Mouse (Mus musculus) hindbrain, embryonic 16.5 days (tissue): ENCODE measurements around the gene Dzip1. TPM values are rescaled to one million over a fixed set of nuclear protein-coding genes. Genes with fewer than 3 reads are reported as not detected.

ENCODE experiments used
- ATAC-seq: fragments of 200-750 bp; cut with Nextera tagmentation; 2 replicates; pipeline ENCODE4 v1.8.0; 2017; ENCODE audit warnings: moderate TSS enrichment, moderate library complexity
- H3K27ac ChIP-seq: fragments of 300-500 bp; sonication (generic); 2 replicates; pipeline ENCODE4 v1.5.1; 2014; ENCODE audit warnings: low read depth, mild to moderate bottlenecking, control low read depth, low read length, moderate library complexity
- H3K27me3 ChIP-seq: fragments of 300-500 bp; sonication (generic); replicated peaks from 2 replicates; pipeline ENCODE4 v1.6.1; 2014; ENCODE audit warnings: low read length; ENCODE audit not compliant: control insufficient read depth, insufficient read depth
- H3K36me3 ChIP-seq: fragments of 300-500 bp; sonication (generic); 2 replicates; pipeline ENCODE4 v1.6.1; 2014; ENCODE audit warnings: mild to moderate bottlenecking, low read length, moderate library complexity, mixed read lengths; ENCODE audit not compliant: control insufficient read depth, insufficient read depth
- H3K4me1 ChIP-seq: fragments of 300-500 bp; sonication (generic); 2 replicates; pipeline ENCODE4 v1.6.1; 2014; ENCODE audit warnings: low read depth, low read length; ENCODE audit not compliant: control insufficient read depth, insufficient read depth
- H3K4me2 ChIP-seq: fragments of 300-500 bp; sonication (generic); 2 replicates; pipeline ENCODE4 v1.6.1; 2014; ENCODE audit warnings: mild to moderate bottlenecking, low read length, control low read depth, moderate library complexity
- H3K4me3 ChIP-seq: fragments of 300-500 bp; sonication (generic); 2 replicates; pipeline ENCODE4 v1.5.1; 2014; ENCODE audit warnings: mild to moderate bottlenecking, low read length, control low read depth, moderate library complexity
- H3K9ac ChIP-seq: fragments of 300-500 bp; sonication (generic); 2 replicates; pipeline ENCODE4 v1.6.1; 2014; ENCODE audit warnings: low read depth, mild to moderate bottlenecking, control low read depth, low read length, moderate library complexity
- H3K9me3 ChIP-seq: fragments of 300-500 bp; sonication (generic); 2 replicates; pipeline ENCODE4 v1.6.1; 2014; ENCODE audit warnings: mild to moderate bottlenecking, low read length, moderate library complexity; ENCODE audit not compliant: control insufficient read depth
- WGBS: fragments of 180-500 bp; shearing (Covaris S2); extraction: QIAGEN DNeasy Blood & Tissue Kit; methylation state at CpG from one replicate; pipeline ENCODE4 v1.1.7; 2014; 5-methylcytosine and 5-hydroxymethylcytosine counted together
- polyA plus RNA-seq: library from polyadenylated mRNA; unstranded; fragments of >200 nt; fragmentation: Nextera tagmentation; extraction: Ambion mirVana; gene quantifications from 2 replicates; pipeline ENCODE4 v1.2.1, GENCODE M21; 2015

The Dzip1 gene
- polyA plus RNA-seq, 1 experiment from 2014 or later = 93.5 TPM

DNA sequence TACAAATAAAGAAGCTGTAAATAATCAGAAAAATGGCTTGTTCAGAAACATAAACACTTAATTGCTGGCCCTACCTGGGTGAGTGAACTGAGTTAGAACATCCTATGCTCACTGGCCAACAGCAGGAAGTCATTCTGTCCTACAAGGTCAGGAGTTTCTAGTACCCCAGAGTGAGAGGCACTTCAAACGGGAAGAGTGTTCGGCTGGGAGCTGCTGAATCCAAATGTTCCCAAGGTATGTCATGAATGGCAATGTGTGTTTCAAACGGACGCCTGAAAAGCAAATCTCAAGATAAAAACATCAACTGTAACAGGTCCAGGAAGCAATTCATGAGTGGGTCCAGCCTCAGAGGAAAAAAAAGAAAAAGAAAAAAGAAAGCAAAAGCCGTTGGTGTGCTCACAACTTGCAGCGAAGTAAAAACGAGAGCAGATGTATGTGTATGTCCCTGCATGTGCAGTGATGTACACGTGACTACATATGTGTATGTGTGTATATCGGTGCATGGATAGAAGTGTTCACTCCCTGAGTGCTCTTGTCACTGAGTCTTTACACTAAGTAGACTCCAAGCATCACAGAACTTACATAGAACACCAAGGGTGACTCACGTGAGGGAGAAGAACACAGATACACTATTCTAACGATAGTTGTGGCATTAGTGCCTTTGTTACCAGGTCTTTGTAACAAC lies 75.1 kb downstream of the Dzip1 start:
- Histone ChIP-seq H3K9ac (no peak overlapping the region), H3K27ac (no peak overlapping the region), H3K9me3 (no peaks in the 10 kb centered on the region), H3K27me3 (no peaks in the 10 kb centered on the region; the same call in 1 of the 2 replicates), H3K4me2 (no peak overlapping the region), H3K4me3 (no peak overlapping the region), H3K36me3 (no peaks in the 10 kb centered on the region), H3K4me1 (peaks cover 6% of the 10 kb centered on the region)
- 88% methylated on average over 11 of the region's 11 CpGs for WGBS
- no peak for ATAC-seq

DNA sequence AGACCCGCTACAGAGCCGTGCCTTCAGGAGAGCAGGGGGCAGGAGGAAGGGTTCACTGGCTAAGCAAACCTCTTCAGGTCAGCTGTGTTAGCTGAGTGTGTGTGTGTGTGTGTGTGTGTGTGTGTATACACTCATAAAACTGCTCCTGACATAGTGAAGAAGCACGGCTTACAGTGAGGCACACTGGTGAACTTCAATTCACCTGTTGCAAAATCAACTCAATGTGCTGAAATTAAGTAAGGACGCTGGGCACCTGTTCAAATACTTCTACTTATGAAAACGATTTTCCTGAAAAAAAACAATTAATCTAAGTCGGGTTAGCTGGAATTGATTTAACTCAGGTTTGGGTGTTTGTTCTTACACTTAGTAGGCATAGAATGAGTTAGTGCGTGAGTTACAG lies 77.1 kb downstream of the Dzip1 start:
- no peak for ATAC-seq
- no peaks in the 10 kb centered on the region for H3K27me3 ChIP-seq
- no peaks in the 10 kb centered on the region for H3K36me3 ChIP-seq
- H3K9ac ChIP-seq = no peak overlapping the region
- 85% methylated on average over 7 of the region's 7 CpGs for WGBS
- H3K27ac ChIP-seq = no peak overlapping the region
- H3K4me1 ChIP-seq = no peaks in the 10 kb centered on the region
- H3K9me3 ChIP-seq = no peaks in the 10 kb centered on the region
- H3K4me2 ChIP-seq = no peak overlapping the region
- no peak overlapping the region for H3K4me3 ChIP-seq

DNA sequence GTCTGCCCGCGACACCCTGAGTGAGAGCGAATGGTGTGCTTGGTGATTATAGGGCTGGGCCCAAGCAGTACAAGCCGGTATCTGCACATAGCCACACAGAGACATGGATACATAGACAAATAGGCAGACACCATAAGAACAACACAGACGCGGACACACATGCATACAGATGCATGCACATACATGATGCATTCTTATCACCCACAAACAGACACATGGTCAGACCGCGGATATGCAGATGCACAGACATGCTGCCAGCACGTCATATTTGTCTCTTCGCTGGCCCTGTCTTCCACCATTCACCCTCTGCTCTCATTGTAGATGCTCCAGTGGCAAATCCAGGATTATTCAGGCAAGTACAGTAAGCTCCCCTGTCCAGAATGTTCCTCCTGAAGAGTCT lies 78.4 kb downstream of the Dzip1 start:
- Histone ChIP-seq H3K4me3 (no peak overlapping the region), H3K9ac (no peak overlapping the region), H3K27me3 (no peaks in the 10 kb centered on the region), H3K4me2 (no peak overlapping the region), H3K9me3 (no peaks in the 10 kb centered on the region), H3K36me3 (no peaks in the 10 kb centered on the region), H3K27ac (no peak overlapping the region), H3K4me1 (no peaks in the 10 kb centered on the region)
- ATAC-seq = no peak
- WGBS = 96% methylated on average over 10 of the region's 10 CpGs

- Histone ChIP-seq H3K9ac (no peak overlapping the region), H3K4me3 (no peak overlapping the region), H3K27ac (no peak overlapping the region), H3K27me3 (no peaks in the 10 kb centered on the region), H3K36me3 (no peaks in the 10 kb centered on the region), H3K4me2 (no peak overlapping the region), H3K4me1 (no peaks in the 10 kb centered on the region), H3K9me3 (no peaks in the 10 kb centered on the region)
- WGBS = 86% methylated on average over 3 of the region's 3 CpGs
- no peak for ATAC-seq
Measured at GRCm38 (mm10) chr14:118842353-118842752, 82.9 kb downstream of the Dzip1 start.

- Histone ChIP-seq H3K4me3 (no peak overlapping the region), H3K9ac (no peak overlapping the region), H3K9me3 (no peaks in the 10 kb centered on the region), H3K4me2 (no peak overlapping the region), H3K36me3 (no peaks in the 10 kb centered on the region), H3K4me1 (no peaks in the 10 kb centered on the region), H3K27ac (no peak overlapping the region), H3K27me3 (0 out of 2 replicates have a peak, but pooled peaks cover 2% of the 10 kb centered on the region)
- 100% methylated on average over 1 of the region's 1 CpGs for WGBS
- no peak for ATAC-seq
Measured at GRCm38 (mm10) chr14:118840027-118840426, 85.2 kb downstream of the Dzip1 start.

DNA sequence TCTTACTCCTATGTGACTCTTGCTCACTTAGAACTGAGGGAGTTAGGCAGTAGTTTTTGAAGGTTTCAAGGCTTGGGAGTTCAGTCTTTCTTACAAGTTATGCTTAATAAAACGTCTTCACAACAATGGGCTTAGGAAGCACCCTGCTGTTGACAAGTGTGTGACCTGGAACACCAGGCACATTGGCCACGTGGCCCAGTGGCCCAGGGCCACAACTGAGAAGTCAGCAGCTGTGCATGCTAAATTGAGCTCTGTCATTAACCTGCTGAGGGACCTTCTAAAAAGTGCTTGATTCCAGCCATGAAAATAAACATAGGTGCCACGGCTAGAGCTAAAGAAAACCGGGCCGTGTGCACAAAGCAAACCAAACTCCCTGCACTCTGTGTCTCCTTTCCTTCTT lies 85.8 kb downstream of the Dzip1 start:
- no peak overlapping the region for H3K4me2 ChIP-seq
- WGBS = 55% methylated on average over 5 of the region's 5 CpGs
- H3K36me3 ChIP-seq = no peaks in the 10 kb centered on the region
- H3K4me3 ChIP-seq = no peak overlapping the region
- no peak for ATAC-seq
- H3K9me3 ChIP-seq = no peaks in the 10 kb centered on the region
- H3K27me3 ChIP-seq = 0 out of 2 replicates have a peak, but pooled peaks cover 2% of the 10 kb centered on the region
- no peak overlapping the region for H3K27ac ChIP-seq
- no peaks in the 10 kb centered on the region for H3K4me1 ChIP-seq
- no peak overlapping the region for H3K9ac ChIP-seq

GRCm38 (mm10) chr14:118838556-118839120 lies 86.6 kb downstream of the Dzip1 start:
- Histone ChIP-seq H3K27ac (no peak overlapping the region), H3K4me3 (no peak overlapping the region), H3K9ac (no peak overlapping the region), H3K4me1 (no peaks in the 10 kb centered on the region), H3K4me2 (no peak overlapping the region), H3K9me3 (no peaks in the 10 kb centered on the region), H3K36me3 (no peaks in the 10 kb centered on the region), H3K27me3 (0 out of 2 replicates have a peak, but pooled peaks cover 2% of the 10 kb centered on the region)
- no peak for ATAC-seq
- WGBS = 80% methylated on average over 8 of the region's 8 CpGs

DNA sequence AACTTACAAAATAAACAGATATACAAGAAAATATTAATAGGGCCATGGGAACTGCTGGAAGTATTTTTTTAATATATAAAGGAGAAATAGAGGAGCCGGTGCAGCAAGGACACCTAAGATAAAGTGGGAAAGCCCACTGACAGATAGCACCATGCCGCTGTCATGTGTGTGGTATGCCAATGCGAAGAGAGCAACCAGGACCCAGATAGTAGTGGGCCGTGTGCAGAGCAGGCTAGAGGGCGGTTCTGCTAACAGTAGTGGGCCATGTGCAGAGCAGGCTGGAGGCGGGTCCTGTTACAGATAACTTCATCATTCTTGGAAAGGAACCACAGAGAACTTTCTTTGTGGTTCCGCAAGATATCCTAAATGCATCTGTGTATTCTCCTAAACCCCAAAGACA lies 88.5 kb downstream of the Dzip1 start:
- H3K4me1 ChIP-seq = no peaks in the 10 kb centered on the region
- 0 out of 2 replicates have a peak, but pooled peaks cover 2% of the 10 kb centered on the region for H3K27me3 ChIP-seq
- WGBS = 93% methylated on average over 7 of the region's 7 CpGs
- no peak overlapping the region for H3K27ac ChIP-seq
- no peak overlapping the region for H3K4me3 ChIP-seq
- ATAC-seq = no peak
- no peaks in the 10 kb centered on the region for H3K36me3 ChIP-seq
- no peak overlapping the region for H3K9ac ChIP-seq
- no peak overlapping the region for H3K4me2 ChIP-seq
- no peaks in the 10 kb centered on the region for H3K9me3 ChIP-seq

DNA sequence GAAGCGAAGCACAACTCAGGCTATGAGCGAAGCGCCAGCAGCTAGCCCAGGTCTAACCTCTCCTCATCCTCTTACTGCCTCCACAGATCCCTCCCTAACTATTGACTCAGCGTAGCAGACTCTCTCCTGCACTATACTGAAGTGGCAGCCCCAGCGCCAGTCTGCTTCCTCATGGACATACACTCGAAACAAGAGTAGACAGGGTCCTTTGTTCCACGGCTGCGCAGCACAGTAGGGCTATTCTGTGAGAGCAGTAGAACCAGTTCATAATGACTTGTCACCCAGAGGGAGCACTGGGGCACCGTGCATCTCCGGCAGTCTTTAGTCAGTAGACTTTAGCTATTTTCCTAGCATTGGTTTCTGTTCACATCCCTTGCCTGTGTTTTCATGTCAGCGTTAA lies 89.1 kb downstream of the Dzip1 start:
- no peak for ATAC-seq
- no peak overlapping the region for H3K27ac ChIP-seq

More for the DNA sequence above, 89.1 kb downstream of the Dzip1 start:
- Histone ChIP-seq H3K27me3 (0 out of 2 replicates have a peak, but pooled peaks cover 2% of the 10 kb centered on the region), H3K4me1 (no peaks in the 10 kb centered on the region), H3K4me2 (no peak overlapping the region), H3K9me3 (no peaks in the 10 kb centered on the region), H3K36me3 (no peaks in the 10 kb centered on the region), H3K4me3 (no peak overlapping the region), H3K9ac (no peak overlapping the region)
- WGBS = 75% methylated on average over 11 of the region's 11 CpGs
